Mouse (Mus musculus): ENCODE data around the gene Gtf2h1.
"Not testable (repeated sequence)": the region's sequence is repeated elsewhere in the genome, so short reads cannot be mapped to it uniquely, and the experiment has no call there.

DNA sequence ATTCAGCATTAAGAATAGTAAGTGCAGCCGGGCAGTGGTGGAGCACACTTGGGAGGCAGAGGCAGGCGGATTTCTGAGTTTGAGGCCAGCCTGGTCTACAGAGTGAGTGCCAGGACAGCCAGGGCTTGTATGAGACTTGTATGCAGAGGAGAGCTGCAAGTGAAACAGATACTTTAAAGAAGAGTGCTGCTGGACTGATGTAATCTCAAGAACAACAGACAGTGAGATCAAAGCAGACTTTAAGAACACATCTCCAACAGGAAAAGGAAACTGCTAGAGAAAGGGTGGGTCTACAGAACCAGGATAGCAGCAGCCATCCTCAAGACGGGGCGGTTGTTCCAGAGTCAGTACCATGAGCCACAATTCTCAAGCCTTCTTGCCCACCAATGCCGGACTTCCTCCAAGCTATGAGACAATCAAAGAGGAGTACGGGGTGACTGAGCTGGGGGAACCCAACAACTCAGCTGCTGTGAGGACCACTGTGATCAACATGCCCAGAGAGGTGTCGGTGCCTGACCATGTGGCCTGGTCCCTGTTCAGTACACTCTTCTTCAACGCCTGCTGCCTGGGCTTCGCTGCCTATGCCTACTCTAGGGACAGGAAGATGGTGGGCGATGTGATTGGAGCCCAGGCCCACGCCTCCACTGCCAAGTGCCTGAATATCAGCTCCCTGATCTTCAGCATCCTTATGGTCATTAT lies 36.4 kb downstream of the Gtf2h1 start:
- TF ChIP-seq CTCF (IDR thresholded peaks at IDR 0.05; ENCODE audit: control insufficient read depth, insufficient read depth, insufficient replicate concordance, low read depth, low read length); POLR2A (IDR thresholded peaks at IDR 0.05; ENCODE audit: control insufficient read depth, low read depth, low read length): not testable (repeated sequence)
